Mouse (Mus musculus) left cerebral cortex, adult 2 months (tissue): ENCODE measurements around the gene Psmd12. TPM values are rescaled to one million over a fixed set of nuclear protein-coding genes. Genes with fewer than 3 reads are reported as not detected.
A peak's percentile ranks its signal among the peaks of the same experiment; 100 is the strongest.
"Not testable (repeated sequence)": the region's sequence is repeated elsewhere in the genome, so short reads cannot be mapped to it uniquely, and the experiment has no call there.

ENCODE experiments used
- DNase-seq, 2 experiments: peaks; one replicate each; pipeline ENCODE4 v3.0.0; 2021 to 2022; ENCODE audit warnings: low spot score in 2 of 2, mixed read lengths in 1 of 2; ENCODE audit errors: extremely low spot score in 1 of 2
- H3K27ac ChIP-seq: fragments of 200-600 bp; 2 replicates; pipeline ENCODE4 v1.8.1; 2022
- H3K4me3 ChIP-seq: fragments of 200-600 bp; 2 replicates; pipeline ENCODE4 v1.8.1; 2022
- CTCF ChIP-seq: fragments of 200-600 bp; IDR thresholded peaks from 2 replicates; pipeline ENCODE4 v1.8.1; 2022; ENCODE audit warnings: antibody characterized with exemption, mild to moderate bottlenecking, moderate library complexity
- intact Hi-C: fragments of 180-260 bp; cut with DNase I; formaldehyde crosslinking; loops from one replicate; pipeline ENCODE4 v1.15.1; 2025
- total RNA-seq, 2 experiments: library from RNA; stranded (reverse); gene quantifications; 2 replicates each; pipeline ENCODE4 v1.2.3; 2021

The Psmd12 gene
- total RNA-seq, 2 experiments from 2014 or later: 67.1 to 72.9 TPM

- intact Hi-C loops: loop anchor here (2.0 kb wide), 1 partner anchor 196 kb away; no protein-coding TSS in a partner anchor
- Histone ChIP-seq H3K4me3 (no peak overlapping the region), H3K27ac (no peak overlapping the region)
- peak; percentile 24 to 43 for DNase-seq
- TF ChIP-seq CTCF: peak; percentile 87
Measured at GRCm38 (mm10) chr11:107473137-107473820, 6.0 kb upstream of the Psmd12 start.

- Histone ChIP-seq H3K27ac (peak overlapping the region; percentile 94), H3K4me3 (peak overlapping the region; percentile 88)
- no peak for DNase-seq
- TF ChIP-seq CTCF: no peak
- intact Hi-C loops: loop anchor here (1.0 kb wide), 1 partner anchor 291 kb away; the partner anchor contains the start of gene Nol11
Measured at GRCm38 (mm10) chr11:107479862-107480203, 549 bp downstream of the Psmd12 start.

- no peak overlapping the region for H3K27ac ChIP-seq
- TF ChIP-seq CTCF: no peak
- DNase-seq: no peak
- intact Hi-C loops: no loop called here
- H3K4me3 ChIP-seq: no peak overlapping the region
Measured at GRCm38 (mm10) chr11:107484341-107484740, 5.1 kb downstream of the Psmd12 start.

DNA sequence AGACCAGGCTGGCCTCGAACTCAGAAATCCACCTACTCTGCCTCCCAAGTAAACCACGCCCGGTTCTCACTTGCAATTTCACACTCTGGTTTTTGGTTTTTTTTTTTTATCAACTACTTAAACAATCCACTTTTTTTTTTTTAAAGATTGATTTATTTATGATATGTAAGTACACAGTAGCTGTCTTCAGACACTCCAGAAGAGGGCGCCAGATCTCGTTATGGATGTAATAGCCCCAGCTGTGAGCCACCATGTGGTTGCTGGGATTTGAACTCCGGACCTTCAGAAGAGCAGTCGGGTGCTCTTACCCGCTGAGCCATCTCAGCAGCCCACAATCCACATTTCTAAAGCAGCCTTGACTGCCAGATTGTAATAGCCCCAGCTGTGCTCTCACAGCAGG, 23.5 kb downstream of the Psmd12 start:
- TF ChIP-seq CTCF: peak; percentile 33
- H3K4me3 ChIP-seq: no peak overlapping the region
- DNase-seq: no peak
- intact Hi-C loops: no loop called here
- H3K27ac ChIP-seq: no peak overlapping the region

GRCm38 (mm10) chr11:107504364-107504763, 25.1 kb downstream of the Psmd12 start:
- intact Hi-C loops, DNase-seq, H3K4me3 ChIP-seq: not testable (repeated sequence)

DNA sequence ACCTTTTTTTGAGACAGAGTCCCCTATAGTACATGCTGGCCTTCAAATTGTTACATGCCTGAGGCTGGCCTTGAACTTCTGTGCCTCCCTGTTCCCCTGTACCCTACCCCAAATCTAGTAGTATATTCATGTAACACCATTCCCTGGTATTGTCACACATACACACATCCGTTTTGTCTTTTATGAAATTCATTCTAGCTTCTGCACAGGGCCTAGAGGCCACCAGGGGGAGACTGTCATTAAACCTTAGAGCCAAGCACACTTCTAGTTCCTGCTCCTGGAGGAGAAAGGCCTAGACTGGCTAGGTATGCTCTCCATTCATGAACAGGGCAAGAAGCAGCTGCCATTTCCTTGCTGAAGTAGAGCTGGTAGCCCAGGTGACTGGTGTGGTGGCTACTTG, 27.0 kb downstream of the Psmd12 start:
- intact Hi-C loops: no loop called here
- DNase-seq: no peak
- Histone ChIP-seq H3K27ac (no peak overlapping the region), H3K4me3 (no peak overlapping the region)
- peak; percentile 66 for TF ChIP-seq CTCF

More at GRCm38 (mm10) chr11:107504364-107504763, 25.1 kb downstream of the Psmd12 start:
- H3K27ac ChIP-seq: not testable (repeated sequence)

DNA sequence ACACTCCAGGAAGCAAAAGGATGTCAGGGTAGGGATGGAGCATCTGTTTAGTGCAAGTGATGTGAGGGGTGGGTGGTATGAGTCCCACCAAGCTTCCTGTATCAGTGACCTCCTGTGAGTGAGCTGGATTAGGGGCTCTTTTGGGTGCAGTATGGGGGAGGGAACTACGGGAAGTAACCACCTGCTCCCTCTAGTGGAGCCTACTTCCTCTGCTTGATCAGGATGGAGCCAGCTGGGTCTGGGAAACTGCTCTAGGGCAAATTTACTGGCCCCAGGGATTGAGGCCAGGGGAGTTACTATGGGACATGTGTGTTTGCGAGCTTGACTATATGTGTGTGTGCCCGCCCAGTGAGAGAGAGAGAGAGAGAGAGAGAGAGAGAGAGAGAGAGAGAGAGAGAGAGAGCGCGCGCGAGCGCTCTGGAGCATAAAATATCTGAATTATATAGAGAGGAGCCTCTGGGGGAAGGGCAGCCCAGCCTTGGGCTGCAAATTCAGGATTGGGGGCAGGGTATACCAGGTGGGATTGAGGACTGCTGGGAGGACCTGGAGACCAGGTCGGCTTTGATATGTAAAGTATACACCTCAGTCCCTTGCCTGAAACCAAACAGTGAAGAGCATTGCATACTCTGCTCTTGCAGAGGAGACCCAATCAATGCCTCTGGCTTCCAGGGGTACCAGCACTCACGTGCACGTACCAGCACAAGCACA, 30.5 kb downstream of the Psmd12 start:
- no peak overlapping the region for H3K27ac ChIP-seq
- intact Hi-C loops: loop anchor here (10.0 kb wide), 2 partner anchors 105 to 475 kb away; no protein-coding TSS in a partner anchor
- DNase-seq: no peak
- peak; percentile 50 for TF ChIP-seq CTCF
- no peak overlapping the region for H3K4me3 ChIP-seq

DNA sequence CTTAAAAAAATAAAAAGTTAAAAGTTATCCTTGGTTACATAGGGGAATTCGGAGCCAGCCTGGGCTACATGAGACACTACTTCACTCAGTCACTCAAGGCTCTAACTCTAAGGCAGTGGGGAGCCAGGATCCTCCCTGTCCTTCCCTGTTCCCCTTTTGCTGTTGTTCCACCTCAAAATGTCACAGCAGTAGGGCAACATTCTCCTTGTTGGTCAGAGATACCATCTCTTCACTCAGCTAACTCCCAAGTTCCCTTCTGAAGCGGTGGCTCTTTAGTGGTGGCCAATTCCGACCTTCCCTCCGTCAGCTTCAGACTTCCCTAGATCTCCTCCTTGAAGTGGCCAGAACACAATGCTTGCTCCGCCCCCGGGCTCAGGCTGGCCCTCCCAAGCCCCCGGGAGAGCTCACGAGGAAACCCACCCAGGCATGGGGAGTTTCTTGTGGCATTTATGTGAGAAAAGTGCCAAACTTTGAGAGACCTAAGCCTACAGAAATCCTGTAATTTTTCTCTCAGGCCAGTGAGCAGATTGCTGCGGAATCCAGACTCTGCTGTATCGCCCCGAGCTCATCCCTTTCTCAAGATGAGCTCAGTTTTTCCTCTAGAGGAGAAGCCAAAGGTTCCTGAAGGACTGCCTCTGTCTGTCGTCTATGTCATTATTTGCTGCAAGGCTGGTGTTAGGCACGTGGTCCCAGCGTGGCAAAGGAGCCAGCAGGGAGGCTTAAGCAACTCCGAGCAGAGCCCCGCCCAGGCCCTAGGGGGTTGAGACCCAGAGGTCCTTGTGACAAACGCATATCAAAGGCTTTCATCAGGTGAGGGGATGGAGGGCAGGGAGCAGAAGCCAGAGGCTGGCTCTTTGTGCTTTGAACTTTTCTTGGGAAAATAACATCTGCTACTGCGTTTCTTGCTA, 31.3 kb downstream of the Psmd12 start:
- DNase-seq: no peak
- TF ChIP-seq CTCF: no peak
- no peak overlapping the region for H3K27ac ChIP-seq
- intact Hi-C loops: loop anchor here (10.0 kb wide), 2 partner anchors 104 to 474 kb away; no protein-coding TSS in a partner anchor
- no peak overlapping the region for H3K4me3 ChIP-seq

GRCm38 (mm10) chr11:107511954-107512353, 32.7 kb downstream of the Psmd12 start:
- intact Hi-C loops: loop anchor here (10.0 kb wide), 2 partner anchors 103 to 473 kb away; no protein-coding TSS in a partner anchor
- peak; percentile 49 to 55 for DNase-seq
- peak; percentile 81 for TF ChIP-seq CTCF
- H3K4me3 ChIP-seq, H3K27ac ChIP-seq: not testable (repeated sequence)

DNA sequence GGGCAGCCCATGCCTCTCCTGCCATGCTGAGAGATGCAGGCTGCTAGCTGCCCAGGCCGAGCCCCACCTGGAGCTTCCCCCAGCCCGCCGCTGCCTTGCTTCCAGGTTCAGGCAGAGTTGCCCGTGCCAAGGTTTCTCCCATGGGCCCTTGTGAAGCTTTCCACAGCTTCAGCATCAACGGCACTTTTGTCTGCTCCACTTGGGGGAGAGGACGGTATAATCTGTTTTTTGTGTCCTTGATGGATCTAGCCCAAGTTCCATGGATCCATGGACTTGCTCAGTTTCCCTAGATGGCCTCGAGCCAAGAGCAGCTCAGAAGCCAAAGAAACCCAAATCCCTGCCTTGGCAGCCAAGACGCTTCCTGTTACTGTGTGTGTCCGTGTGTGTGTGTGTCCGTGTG, 33.8 kb downstream of the Psmd12 start:
- TF ChIP-seq CTCF: no peak
- intact Hi-C loops: loop anchor here (10.0 kb wide), 2 partner anchors 102 to 472 kb away; no protein-coding TSS in a partner anchor
- no peak for DNase-seq
- H3K27ac ChIP-seq: no peak overlapping the region
- no peak overlapping the region for H3K4me3 ChIP-seq

DNA sequence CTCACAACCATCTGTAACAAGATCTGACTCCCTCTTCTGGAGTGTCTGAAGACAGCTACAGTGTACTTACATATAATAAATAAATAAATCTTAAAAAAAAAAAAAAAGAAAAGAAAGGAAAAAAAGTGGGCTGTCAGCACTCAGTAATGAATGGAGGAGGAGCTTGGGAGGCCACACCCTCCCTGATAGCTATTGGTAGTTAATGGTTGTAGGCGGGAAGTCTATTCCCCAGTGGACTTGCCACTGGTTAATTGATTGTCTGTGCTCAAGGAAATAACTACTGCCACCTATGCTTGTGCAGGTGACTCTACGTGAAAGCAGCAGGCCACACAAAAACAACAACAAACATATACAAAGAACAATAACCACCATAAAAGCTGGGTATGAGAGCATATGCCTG, 37.1 kb downstream of the Psmd12 start:
- Histone ChIP-seq H3K27ac (no peak overlapping the region), H3K4me3 (no peak overlapping the region)
- intact Hi-C loops: loop anchor here (10.0 kb wide), 2 partner anchors 98 to 468 kb away; no protein-coding TSS in a partner anchor
- DNase-seq: no peak
- no peak for TF ChIP-seq CTCF
